Mouse (Mus musculus): ENCODE data around the gene Catsperz. TPM values are rescaled to one million over a fixed set of nuclear protein-coding genes. Genes with fewer than 3 reads are reported as not detected.
"Not testable (repeated sequence)": the region's sequence is repeated elsewhere in the genome, so short reads cannot be mapped to it uniquely, and the experiment has no call there.

Gene Catsperz
- polyA plus RNA-seq, 1 experiment from 2014 or later, result 0.65 TPM

- Histone ChIP-seq H3K36me3 (ENCODE audit: control insufficient read depth, insufficient read depth) (peaks cover 26% of the 10 kb centered on the region; the same call in 1 of the 2 replicates), H3K27me3 (replicated peaks; ENCODE audit: control insufficient read depth, insufficient read depth, low read length) (no peaks in the 10 kb centered on the region), H3K9ac (ENCODE audit: low read depth, low read length) (no peak overlapping the region), H3K4me1 (replicated peaks; ENCODE audit: control insufficient read depth, insufficient read depth, low read length) (peaks cover 4% of the 10 kb centered on the region; the same call in 1 of the 2 replicates), H3K27ac (ENCODE audit: low read depth, low read length) (peak overlapping the region; percentile 64), H3K9me3 (ENCODE audit: control insufficient read depth) (no peaks in the 10 kb centered on the region), H3K4me3 (ENCODE audit: low read depth, low read length) (no peak overlapping the region), H3K4me2 (replicated peaks; ENCODE audit: low read depth) (no peak overlapping the region)
- no peak for TF ChIP-seq CTCF (IDR thresholded peaks at IDR 0.05; ENCODE audit: low read depth)
- 87% methylated on average over 11 of the region's 11 CpGs for WGBS
- no peak for ATAC-seq
These were observed 19.6 kb downstream of the Catsperz start for GRCm38 (mm10) chr19:6905498-6906159.

- Histone ChIP-seq H3K4me3 (ENCODE audit: low read depth, low read length) (no peak overlapping the region), H3K4me1 (replicated peaks; ENCODE audit: control insufficient read depth, insufficient read depth, low read length) (peaks cover 4% of the 10 kb centered on the region; the same call in 1 of the 2 replicates), H3K4me2 (replicated peaks; ENCODE audit: low read depth) (no peak overlapping the region), H3K27ac (ENCODE audit: low read depth, low read length) (peak overlapping the region; percentile 64), H3K9me3 (ENCODE audit: control insufficient read depth) (no peaks in the 10 kb centered on the region), H3K27me3 (replicated peaks; ENCODE audit: control insufficient read depth, insufficient read depth, low read length) (no peaks in the 10 kb centered on the region), H3K36me3 (ENCODE audit: control insufficient read depth, insufficient read depth) (peaks cover 26% of the 10 kb centered on the region; the same call in 1 of the 2 replicates), H3K9ac (ENCODE audit: low read depth, low read length) (no peak overlapping the region)
- 60% methylated on average over 2 of the region's 2 CpGs for whole genome bisulfite sequencing
- TF ChIP-seq CTCF (IDR thresholded peaks at IDR 0.05; ENCODE audit: low read depth), result no peak
- no peak for ATAC-seq
These were observed 20.3 kb downstream of the Catsperz start for GRCm38 (mm10) chr19:6904846-6905245.

GRCm38 (mm10) chr19:6903031-6903430 lies 22.1 kb downstream of the Catsperz start:
- TF ChIP-seq CTCF (IDR thresholded peaks at IDR 0.05; ENCODE audit: low read depth), result no peak
- H3K9ac ChIP-seq (ENCODE audit: low read depth, low read length), result no peak overlapping the region
- H3K4me3 ChIP-seq (ENCODE audit: low read depth, low read length), result no peak overlapping the region
- peaks cover 3% of the 10 kb centered on the region; the same call in 1 of the 2 replicates for H3K4me1 ChIP-seq (replicated peaks; ENCODE audit: control insufficient read depth, insufficient read depth, low read length)
- WGBS, result 96% methylated on average over 1 of the region's 1 CpGs
- no peaks in the 10 kb centered on the region for H3K9me3 ChIP-seq (ENCODE audit: control insufficient read depth)
- H3K27me3 ChIP-seq (replicated peaks; ENCODE audit: control insufficient read depth, insufficient read depth, low read length), result no peaks in the 10 kb centered on the region
- H3K4me2 ChIP-seq (replicated peaks; ENCODE audit: low read depth), result no peak overlapping the region
- peaks cover 26% of the 10 kb centered on the region; the same call in 1 of the 2 replicates for H3K36me3 ChIP-seq (ENCODE audit: control insufficient read depth, insufficient read depth)
- no peak for ATAC-seq
- no peak overlapping the region for H3K27ac ChIP-seq (ENCODE audit: low read depth, low read length)

- 45% methylated on average over 4 of the region's 4 CpGs for WGBS
- TF ChIP-seq CTCF (IDR thresholded peaks at IDR 0.05; ENCODE audit: low read depth), result no peak
- Histone ChIP-seq H3K27ac (ENCODE audit: low read depth, low read length) (peak overlapping the region; percentile 35; the same call in 1 of the 2 replicates), H3K4me3 (ENCODE audit: low read depth, low read length) (no peak overlapping the region), H3K4me1 (replicated peaks; ENCODE audit: control insufficient read depth, insufficient read depth, low read length) (no peaks in the 10 kb centered on the region), H3K9ac (ENCODE audit: low read depth, low read length) (no peak overlapping the region), H3K27me3 (replicated peaks; ENCODE audit: control insufficient read depth, insufficient read depth, low read length) (no peaks in the 10 kb centered on the region), H3K36me3 (ENCODE audit: control insufficient read depth, insufficient read depth) (peaks cover 2% of the 10 kb centered on the region; the same call in 1 of the 2 replicates), H3K9me3 (ENCODE audit: control insufficient read depth) (no peaks in the 10 kb centered on the region), H3K4me2 (replicated peaks; ENCODE audit: low read depth) (no peak overlapping the region)
- peak; percentile 63; the same call in 1 of the 2 replicates for ATAC-seq
These were observed 25.5 kb downstream of the Catsperz start for GRCm38 (mm10) chr19:6899641-6900040.

- peak overlapping the region; percentile 17 for H3K4me2 ChIP-seq (replicated peaks; ENCODE audit: low read depth)
- 76% methylated on average over 18 of the region's 18 CpGs for WGBS
- H3K27me3 ChIP-seq (replicated peaks; ENCODE audit: control insufficient read depth, insufficient read depth, low read length); H3K36me3 ChIP-seq (ENCODE audit: control insufficient read depth, insufficient read depth); H3K9ac ChIP-seq (ENCODE audit: low read depth, low read length); H3K27ac ChIP-seq (ENCODE audit: low read depth, low read length); ATAC-seq; H3K4me3 ChIP-seq (ENCODE audit: low read depth, low read length); H3K9me3 ChIP-seq (ENCODE audit: control insufficient read depth); H3K4me1 ChIP-seq (replicated peaks; ENCODE audit: control insufficient read depth, insufficient read depth, low read length): not testable (repeated sequence)
These were observed 29.4 kb downstream of the Catsperz start for GRCm38 (mm10) chr19:6895608-6896305.

- H3K4me1 ChIP-seq (replicated peaks; ENCODE audit: control insufficient read depth, insufficient read depth, low read length), result no peaks in the 10 kb centered on the region
- no peak overlapping the region for H3K27ac ChIP-seq (ENCODE audit: low read depth, low read length)
- H3K27me3 ChIP-seq (replicated peaks; ENCODE audit: control insufficient read depth, insufficient read depth, low read length), result no peaks in the 10 kb centered on the region
- H3K9ac ChIP-seq (ENCODE audit: low read depth, low read length), result no peak overlapping the region
- H3K9me3 ChIP-seq (ENCODE audit: control insufficient read depth), result no peaks in the 10 kb centered on the region
- H3K36me3 ChIP-seq (ENCODE audit: control insufficient read depth, insufficient read depth), result no peaks in the 10 kb centered on the region
- 90% methylated on average over 14 of the region's 14 CpGs for WGBS
- no peak overlapping the region for H3K4me2 ChIP-seq (replicated peaks; ENCODE audit: low read depth)
- no peak overlapping the region for H3K4me3 ChIP-seq (ENCODE audit: low read depth, low read length)
- no peak for TF ChIP-seq CTCF (IDR thresholded peaks at IDR 0.05; ENCODE audit: low read depth)
- ATAC-seq, result 0 out of 2 replicates have a peak, but pooled peaks have one; percentile 16
These were observed 31.3 kb downstream of the Catsperz start for GRCm38 (mm10) chr19:6893731-6894451.

Data from intestine, postnatal 0 days (tissue).